Mouse (Mus musculus) midbrain, embryonic 12.5 days (tissue): ENCODE results near the gene Atxn2l. TPM values are rescaled to one million over a fixed set of nuclear protein-coding genes. Genes with fewer than 3 reads are reported as not detected.
"Not testable (repeated sequence)": the region's sequence is repeated elsewhere in the genome, so short reads cannot be mapped to it uniquely, and the experiment has no call there.

Experiments used
- ATAC-seq: fragments of 200-750 bp; cut with Nextera tagmentation; 2 replicates; pipeline ENCODE4 v1.8.0; 2017; ENCODE audit warnings: low read depth, moderate TSS enrichment, moderate library complexity; ENCODE audit not compliant: low FRiP score
- H3K27ac ChIP-seq: fragments of 300-500 bp; sonication (generic); replicated peaks from 2 replicates; pipeline ENCODE4 v1.5.1; 2016; ENCODE audit warnings: mild to moderate bottlenecking
- H3K27me3 ChIP-seq: fragments of 300-500 bp; sonication (generic); 2 replicates; pipeline ENCODE4 v1.6.1; 2016; ENCODE audit warnings: mild to moderate bottlenecking
- H3K36me3 ChIP-seq: fragments of 300-500 bp; sonication (generic); 2 replicates; pipeline ENCODE4 v1.6.1; 2016
- H3K4me1 ChIP-seq: fragments of 300-500 bp; sonication (generic); 2 replicates; pipeline ENCODE4 v1.6.1; 2016
- H3K4me2 ChIP-seq: fragments of 300-500 bp; sonication (generic); replicated peaks from 2 replicates; pipeline ENCODE4 v1.6.1; 2016; ENCODE audit warnings: mild to moderate bottlenecking, moderate library complexity
- H3K4me3 ChIP-seq: fragments of 300-500 bp; sonication (generic); 2 replicates; pipeline ENCODE4 v1.5.1; 2016; ENCODE audit warnings: mild to moderate bottlenecking
- H3K9ac ChIP-seq: fragments of 300-500 bp; sonication (generic); replicated peaks from 2 replicates; pipeline ENCODE4 v1.6.1; 2016; ENCODE audit warnings: mild to moderate bottlenecking, moderate library complexity
- H3K9me3 ChIP-seq: fragments of 300-500 bp; sonication (generic); 2 replicates; pipeline ENCODE4 v1.6.1; 2016; ENCODE audit warnings: mild to moderate bottlenecking
- WGBS: fragments of 180-500 bp; shearing (Covaris S2); methylation state at CpG from one replicate; pipeline ENCODE4 v1.1.7; 2016; 5-methylcytosine and 5-hydroxymethylcytosine counted together
- polyA plus RNA-seq: library from polyadenylated mRNA; unstranded; fragments of >200 nt; fragmentation: Nextera tagmentation; extraction: Ambion mirVana; gene quantifications from 2 replicates; pipeline ENCODE4 v1.2.1, GENCODE M21; 2016

Gene Atxn2l
- polyA plus RNA-seq, 1 experiment from 2014 or later: 72.8 TPM

DNA sequence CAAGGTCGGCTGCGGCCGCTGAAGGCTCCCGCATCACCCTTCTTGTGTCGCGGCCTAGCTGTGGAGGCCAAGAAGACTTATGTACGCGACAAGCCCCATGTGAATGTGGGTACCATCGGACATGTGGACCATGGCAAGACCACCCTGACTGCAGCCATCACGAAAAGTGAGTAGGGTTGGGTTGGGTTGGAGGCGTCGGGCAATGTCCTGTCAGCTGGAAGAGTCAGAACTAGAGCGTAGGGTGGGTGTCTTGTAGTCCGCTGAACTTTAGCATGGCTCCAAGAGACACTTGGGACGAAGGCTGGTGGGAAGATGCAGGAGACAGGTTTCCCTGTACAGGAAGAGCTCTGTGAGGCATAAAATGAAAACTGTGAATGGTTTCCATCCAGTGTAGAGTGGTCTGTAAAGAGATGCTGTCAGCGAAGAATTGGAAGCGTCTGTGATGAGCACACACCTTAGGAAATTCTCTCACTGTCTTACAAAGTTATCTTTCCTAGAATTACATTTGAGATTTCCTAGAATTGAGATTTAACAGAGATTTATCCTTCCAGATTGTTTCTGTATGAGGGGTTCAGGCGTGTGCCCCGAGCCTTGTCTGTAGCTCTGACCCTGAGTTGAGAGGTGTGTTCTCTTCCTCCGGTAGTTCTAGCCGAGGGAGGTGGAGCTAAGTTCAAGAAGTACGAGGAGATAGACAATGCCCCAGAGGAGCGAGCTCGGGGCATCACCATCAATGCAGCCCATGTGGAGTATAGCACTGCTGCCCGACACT, 15.4 kb downstream of the Atxn2l start:
- ATAC-seq: peak; percentile 53
- peaks cover 37% of the 10 kb centered on the region for H3K36me3 ChIP-seq
- not testable (repeated sequence) for H3K27me3 ChIP-seq, H3K27ac ChIP-seq, H3K9me3 ChIP-seq
- WGBS: 19% methylated on average over 25 of the region's 25 CpGs
- peak overlapping the region; percentile 72 for H3K9ac ChIP-seq
- H3K4me2 ChIP-seq: peak overlapping the region; percentile 98
- H3K4me1 ChIP-seq: peaks cover 12% of the 10 kb centered on the region
- H3K4me3 ChIP-seq: peak overlapping the region; percentile 72

DNA sequence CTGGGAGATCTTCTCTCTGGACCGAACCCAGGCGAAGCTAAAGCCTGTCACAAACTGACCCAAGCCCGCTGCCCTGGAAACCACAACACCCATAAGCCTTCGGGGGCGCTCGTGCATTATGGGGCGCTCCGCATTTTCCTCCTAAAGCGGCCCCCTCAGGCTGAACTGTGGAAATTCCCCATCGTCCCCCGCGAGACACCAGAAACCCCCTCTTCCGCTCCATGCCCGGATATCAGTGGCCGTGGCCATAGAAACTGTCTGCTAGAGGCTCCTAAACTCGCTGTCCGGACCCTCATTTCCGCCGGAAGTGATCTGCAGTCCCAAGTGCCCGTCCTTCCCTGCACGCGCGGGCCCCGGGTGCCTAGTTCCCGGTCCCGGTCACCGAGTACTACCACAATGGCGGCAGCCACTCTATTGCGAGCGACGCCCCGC, 16.2 kb downstream of the Atxn2l start, which contains the start of gene Tufm:
Gene Tufm (plus strand): TSS at position 310 of the 432 bp plus-strand sequence.
- H3K9ac ChIP-seq: peak within 1 kb of the TSS; percentile 72
- H3K4me2 ChIP-seq: peak within 1 kb of the TSS; percentile 98
- H3K9me3 ChIP-seq: no peaks in the 10 kb centered on the region
- H3K27me3 ChIP-seq: no peaks in the 10 kb centered on the region
- peak within 1 kb of the TSS; percentile 76 for H3K27ac ChIP-seq
- peak; percentile 94 for ATAC-seq
- H3K36me3 ChIP-seq: peaks cover 29% of the 10 kb centered on the region
- peaks cover 12% of the 10 kb centered on the region for H3K4me1 ChIP-seq
- WGBS: under 1% methylated on average over 32 of the region's 32 CpGs
- peak within 1 kb of the TSS; percentile 72 for H3K4me3 ChIP-seq

DNA sequence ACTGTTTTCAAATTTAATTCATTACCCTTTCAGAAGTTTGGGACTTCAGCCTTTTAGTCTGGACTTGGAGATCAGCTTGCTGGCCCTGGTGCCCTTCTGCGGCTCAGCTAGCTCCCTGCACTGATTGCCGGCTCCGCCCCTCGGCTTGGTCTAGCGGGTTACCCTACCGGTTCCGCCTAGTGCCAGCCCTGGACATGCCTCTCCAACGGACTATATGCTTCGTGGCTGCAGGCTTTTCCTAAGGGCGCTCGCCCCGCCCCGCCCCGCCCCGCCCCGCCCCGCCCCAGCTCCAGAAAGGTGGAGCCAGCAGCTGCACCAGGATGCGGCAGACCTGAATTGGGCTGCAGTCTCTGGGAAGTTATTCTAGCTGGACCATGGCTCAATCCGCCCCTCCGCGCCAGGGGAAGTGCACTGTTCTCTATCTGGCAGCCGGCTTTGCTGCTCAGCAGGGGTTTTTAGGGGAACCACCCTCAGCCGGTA, 20.8 kb downstream of the Atxn2l start:
- H3K36me3 ChIP-seq: no peaks in the 10 kb centered on the region
- under 1% methylated on average over 23 of the region's 23 CpGs for WGBS
- no peaks in the 10 kb centered on the region for H3K9me3 ChIP-seq
- ATAC-seq: peak; percentile 71
- peak overlapping the region; percentile 25 for H3K4me3 ChIP-seq
- H3K27ac ChIP-seq: 0 out of 2 replicates have a peak overlapping the region, but pooled peaks have one; percentile 40
- H3K9ac ChIP-seq: peak overlapping the region; percentile 37; the same call in 1 of the 2 replicates
- no peaks in the 10 kb centered on the region for H3K27me3 ChIP-seq
- H3K4me1 ChIP-seq: peaks cover 3% of the 10 kb centered on the region; the same call in 1 of the 2 replicates
- peak overlapping the region; percentile 48 for H3K4me2 ChIP-seq

DNA sequence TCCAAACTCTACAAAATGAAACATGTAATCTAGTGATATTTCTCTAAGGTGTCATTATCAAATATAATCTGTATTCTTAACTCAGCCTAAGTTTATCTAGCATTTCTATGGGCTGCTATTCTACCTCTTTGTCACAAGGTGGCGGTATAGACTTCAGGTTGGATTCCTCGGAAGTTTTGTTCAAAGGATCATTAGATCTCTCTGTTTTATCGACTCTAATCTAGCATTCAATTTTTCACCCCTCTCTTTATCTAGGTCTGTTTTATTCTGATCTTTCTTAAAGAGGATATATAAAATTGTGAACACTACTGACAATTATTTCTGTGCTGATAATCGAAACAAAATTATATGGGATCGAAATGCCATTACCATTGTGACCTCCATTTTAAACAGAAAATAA, 21.5 kb downstream of the Atxn2l start:
- no peak for ATAC-seq
- Histone ChIP-seq H3K9ac (no peak overlapping the region), H3K4me1 (peaks cover 2% of the 10 kb centered on the region; the same call in 1 of the 2 replicates), H3K27ac (no peak overlapping the region), H3K4me2 (no peak overlapping the region), H3K36me3 (no peaks in the 10 kb centered on the region), H3K9me3 (no peaks in the 10 kb centered on the region), H3K4me3 (no peak overlapping the region), H3K27me3 (no peaks in the 10 kb centered on the region)
- 29% methylated on average over 5 of the region's 5 CpGs for WGBS

DNA sequence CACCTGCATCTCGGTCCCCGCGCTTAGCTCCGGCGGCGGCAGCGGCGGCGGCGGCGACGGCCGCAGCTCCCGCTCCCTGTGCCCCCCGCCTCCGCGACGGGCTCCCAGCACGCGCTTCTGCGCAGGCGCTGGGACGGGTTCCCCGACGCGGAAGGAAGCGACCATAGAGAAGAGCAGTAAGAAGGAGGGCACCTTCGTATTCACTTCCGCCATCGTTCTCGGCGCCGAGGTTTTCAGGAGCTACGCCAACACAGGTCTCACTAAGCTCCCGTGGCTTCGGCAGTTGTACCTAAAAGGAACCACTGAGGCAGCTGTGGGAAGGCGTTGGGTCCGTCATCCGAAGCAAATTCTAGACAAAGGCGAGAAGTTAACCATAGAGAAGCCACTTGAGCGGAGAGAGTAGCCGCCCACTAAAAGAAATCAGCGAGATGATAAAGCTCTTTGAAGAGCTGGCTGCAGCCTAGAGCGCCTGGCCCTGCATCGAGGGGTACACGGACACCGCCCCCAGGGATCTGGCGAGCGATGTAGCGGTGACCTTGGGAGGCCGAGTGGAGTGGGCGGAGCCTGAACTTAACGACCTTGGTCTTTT, 28.1 kb downstream of the Atxn2l start, which contains the start of gene Sh2b1:
Gene Sh2b1 (minus strand): TSS at position 432 of the 589 bp plus-strand sequence.
- Histone ChIP-seq H3K4me2 (peak within 1 kb of the TSS; percentile 98), H3K36me3 (peaks cover 27% of the 10 kb centered on the region), H3K9me3 (no peaks in the 10 kb centered on the region), H3K27ac (peak within 1 kb of the TSS; percentile 94), H3K4me3 (peak within 1 kb of the TSS; percentile 95), H3K9ac (peak within 1 kb of the TSS; percentile 96), H3K4me1 (peaks cover 17% of the 10 kb centered on the region), H3K27me3 (no peaks in the 10 kb centered on the region)
- ATAC-seq: peak; percentile 92
- under 1% methylated on average over 53 of the region's 53 CpGs for WGBS

DNA sequence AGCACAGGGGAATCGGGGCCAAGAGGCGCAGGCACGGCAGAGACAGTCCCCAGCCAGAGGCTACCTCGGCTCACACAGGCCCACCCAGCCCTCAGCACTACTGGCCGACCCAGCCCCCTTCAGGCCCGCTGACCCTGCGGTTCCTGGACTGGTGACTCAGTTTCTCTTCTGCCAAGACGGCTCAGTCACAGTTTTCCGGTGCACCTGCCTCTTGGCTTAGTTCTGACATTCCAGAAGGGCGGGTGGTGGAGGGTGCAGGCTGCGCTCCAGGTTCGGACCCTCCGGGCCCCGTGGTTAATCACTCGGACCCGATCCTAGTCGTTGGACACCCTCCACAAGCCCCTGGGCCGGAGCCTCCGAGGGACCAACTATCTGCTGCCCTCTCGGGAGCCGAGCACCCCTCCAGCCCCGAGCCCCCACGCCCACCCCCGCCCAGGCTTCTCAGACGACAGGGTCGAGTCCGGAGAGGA, 28.7 kb downstream of the Atxn2l start:
- peak overlapping the region; percentile 94 for H3K27ac ChIP-seq
- peak; percentile 53 for ATAC-seq
- H3K9ac ChIP-seq: peak overlapping the region; percentile 96
- H3K36me3 ChIP-seq: peaks cover 33% of the 10 kb centered on the region
- peak overlapping the region; percentile 95 for H3K4me3 ChIP-seq
- peak overlapping the region; percentile 98 for H3K4me2 ChIP-seq
- H3K27me3 ChIP-seq: no peaks in the 10 kb centered on the region
- no peaks in the 10 kb centered on the region for H3K9me3 ChIP-seq
- peaks cover 17% of the 10 kb centered on the region for H3K4me1 ChIP-seq
- 2% methylated on average over 27 of the region's 27 CpGs for WGBS

DNA sequence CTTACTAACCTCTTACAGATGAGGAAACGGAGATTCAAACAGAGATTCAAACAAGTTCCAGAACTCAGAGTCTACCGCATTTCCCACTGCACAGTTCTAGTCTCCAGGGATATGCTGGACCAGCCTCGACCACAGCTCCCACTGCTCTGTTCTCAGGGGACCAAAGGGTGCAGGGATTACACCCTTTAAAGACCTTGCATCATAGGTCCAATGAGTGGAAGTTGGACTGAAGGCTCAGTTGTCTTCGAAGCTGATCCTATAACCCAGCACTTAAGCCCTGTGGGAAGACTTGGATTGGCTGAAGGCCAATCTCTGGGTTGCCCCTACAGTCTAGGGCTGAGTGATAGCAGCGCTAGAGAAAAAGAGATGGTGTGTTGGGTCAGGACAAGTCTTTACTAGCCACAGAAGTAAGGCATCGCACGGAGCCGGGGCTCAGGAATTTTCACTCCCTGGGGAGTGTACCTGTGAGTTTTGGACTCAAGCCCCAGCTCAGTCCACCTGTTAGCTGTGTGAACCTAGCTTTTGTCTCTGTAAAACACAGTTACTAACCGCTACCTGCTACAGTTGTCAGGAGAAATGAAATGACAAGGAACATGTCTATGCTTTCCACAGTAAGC, 29.7 kb downstream of the Atxn2l start:
- WGBS: 90% methylated on average over 9 of the region's 9 CpGs
- ATAC-seq: no peak
- H3K27me3 ChIP-seq: no peaks in the 10 kb centered on the region
- H3K4me1 ChIP-seq: peaks cover 17% of the 10 kb centered on the region
- no peaks in the 10 kb centered on the region for H3K9me3 ChIP-seq
- peak overlapping the region; percentile 98 for H3K4me2 ChIP-seq
- peak overlapping the region; percentile 96 for H3K9ac ChIP-seq
- no peak overlapping the region for H3K27ac ChIP-seq
- H3K36me3 ChIP-seq: peaks cover 42% of the 10 kb centered on the region
- peak overlapping the region; percentile 95 for H3K4me3 ChIP-seq

DNA sequence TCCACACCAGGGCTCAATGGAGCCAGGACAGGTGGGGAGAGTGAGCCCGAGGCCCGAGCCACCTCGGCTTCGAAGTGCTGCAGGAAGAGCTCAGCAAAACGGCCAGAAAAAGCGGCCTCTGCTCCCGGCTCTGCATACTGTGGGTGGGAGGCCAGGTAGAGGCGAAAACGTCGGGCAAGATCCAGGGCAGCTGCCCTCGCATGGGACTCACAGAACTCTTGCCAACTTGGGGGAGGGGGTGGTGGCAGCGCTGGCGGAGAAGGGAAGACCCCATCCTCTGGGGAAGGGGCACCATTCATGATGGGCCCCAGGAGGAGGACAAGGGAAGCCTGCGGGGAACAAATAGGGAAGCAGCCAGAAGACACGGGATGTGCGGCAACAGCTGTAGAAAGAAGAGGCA, 30.5 kb downstream of the Atxn2l start:
- ATAC-seq: no peak
- Histone ChIP-seq H3K4me3 (no peak overlapping the region), H3K27me3 (no peaks in the 10 kb centered on the region), H3K4me1 (peaks cover 17% of the 10 kb centered on the region), H3K9me3 (no peaks in the 10 kb centered on the region), H3K36me3 (peaks cover 51% of the 10 kb centered on the region), H3K27ac (no peak overlapping the region), H3K4me2 (no peak overlapping the region), H3K9ac (no peak overlapping the region)
- WGBS: 91% methylated on average over 16 of the region's 16 CpGs

DNA sequence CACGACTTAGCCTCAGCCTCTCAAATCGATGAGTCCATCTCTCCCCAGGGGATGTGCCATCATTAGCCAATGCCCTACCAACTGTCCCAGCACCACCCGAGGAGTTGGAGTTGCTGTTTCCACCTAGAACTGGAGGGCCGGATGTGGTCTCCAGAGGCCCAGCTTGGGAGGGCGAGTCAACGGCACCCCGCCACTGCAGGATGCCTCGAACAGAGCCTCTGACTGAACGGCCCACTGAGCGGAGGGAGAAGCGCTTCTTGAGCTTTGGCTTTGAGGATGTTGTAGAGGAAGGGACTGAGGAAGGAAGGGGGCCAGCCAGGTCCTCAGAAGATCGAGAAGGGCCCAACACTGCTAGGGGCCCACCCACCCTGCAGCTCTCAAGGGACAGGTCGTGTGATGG, 30.9 kb downstream of the Atxn2l start:
- no peaks in the 10 kb centered on the region for H3K27me3 ChIP-seq
- H3K4me2 ChIP-seq: no peak overlapping the region
- H3K4me1 ChIP-seq: peaks cover 17% of the 10 kb centered on the region
- H3K27ac ChIP-seq: no peak overlapping the region
- H3K36me3 ChIP-seq: peaks cover 55% of the 10 kb centered on the region
- no peaks in the 10 kb centered on the region for H3K9me3 ChIP-seq
- H3K9ac ChIP-seq: no peak overlapping the region
- no peak for ATAC-seq
- H3K4me3 ChIP-seq: no peak overlapping the region
- whole genome bisulfite sequencing: 91% methylated on average over 13 of the region's 13 CpGs

DNA sequence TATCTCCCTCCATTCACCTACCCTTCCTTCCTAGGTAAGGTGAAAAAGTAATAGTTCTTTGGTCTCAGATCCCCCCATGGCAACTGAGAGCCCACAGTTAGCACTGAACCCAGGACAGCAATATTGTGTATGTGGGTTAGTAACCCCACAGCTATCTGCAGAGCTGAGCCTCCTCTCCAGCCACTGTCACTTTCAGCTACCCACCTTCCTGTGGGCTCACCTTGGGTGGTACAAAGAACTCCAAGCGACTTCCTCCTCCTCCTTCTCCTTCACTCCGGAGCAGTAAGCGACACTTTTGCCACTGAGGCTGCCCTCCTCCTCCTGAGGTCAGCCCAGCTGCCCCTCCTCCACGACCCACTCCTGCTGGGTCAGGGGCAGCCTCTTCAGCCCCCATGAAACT, 31.4 kb downstream of the Atxn2l start:
- H3K9me3 ChIP-seq: no peaks in the 10 kb centered on the region
- no peak overlapping the region for H3K4me2 ChIP-seq
- H3K27ac ChIP-seq: no peak overlapping the region
- H3K36me3 ChIP-seq: peaks cover 59% of the 10 kb centered on the region
- ATAC-seq: no peak
- H3K9ac ChIP-seq: no peak overlapping the region
- no peak overlapping the region for H3K4me3 ChIP-seq
- WGBS: 77% methylated on average over 4 of the region's 4 CpGs
- H3K27me3 ChIP-seq: no peaks in the 10 kb centered on the region
- peaks cover 17% of the 10 kb centered on the region for H3K4me1 ChIP-seq

DNA sequence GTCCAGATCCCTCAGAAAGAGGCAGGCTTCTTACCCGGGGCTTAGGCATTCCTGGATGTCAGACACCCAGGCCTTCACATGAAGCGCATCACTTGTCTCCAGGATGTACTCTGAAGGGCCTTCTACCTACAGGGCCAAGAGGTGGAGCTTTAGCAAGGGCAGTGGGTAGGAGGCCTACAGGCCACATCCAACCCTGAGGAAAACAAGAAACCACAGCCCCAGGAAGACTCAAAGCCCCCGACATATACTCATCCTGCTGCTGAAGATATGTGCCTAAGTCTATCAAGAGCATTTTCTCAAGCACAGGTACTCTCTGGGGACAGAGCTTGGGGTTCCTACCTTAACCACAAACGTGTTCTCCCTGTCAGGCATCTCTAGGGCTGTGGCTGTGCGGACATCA, 31.9 kb downstream of the Atxn2l start:
- H3K36me3 ChIP-seq: peaks cover 64% of the 10 kb centered on the region

DNA sequence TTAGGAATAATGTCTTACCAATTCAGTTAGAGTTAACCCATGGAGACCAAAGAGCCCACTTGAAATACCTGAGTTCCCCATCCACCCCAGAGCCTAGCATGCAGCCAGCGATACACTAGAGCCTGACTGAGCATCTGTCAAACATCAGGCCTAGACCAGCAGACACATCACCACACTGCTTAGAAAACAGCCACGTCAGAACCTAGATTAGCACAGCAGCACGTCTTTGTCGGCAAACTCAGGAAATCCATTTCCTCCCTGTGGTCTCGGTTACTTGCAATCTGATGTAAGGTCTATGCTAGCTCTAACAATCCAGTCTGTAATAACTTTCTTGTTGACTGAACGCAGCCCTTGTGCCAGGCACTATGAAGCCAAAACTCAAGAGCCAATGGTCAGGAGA, 33.2 kb downstream of the Atxn2l start:
- H3K36me3 ChIP-seq: peaks cover 68% of the 10 kb centered on the region
- WGBS: 90% methylated on average over 6 of the region's 6 CpGs

More for the DNA sequence above, 31.9 kb downstream of the Atxn2l start:
- ATAC-seq: no peak
- Histone ChIP-seq H3K4me2 (no peak overlapping the region), H3K9ac (no peak overlapping the region), H3K4me1 (peaks cover 17% of the 10 kb centered on the region), H3K9me3 (no peaks in the 10 kb centered on the region), H3K27ac (no peak overlapping the region), H3K27me3 (no peaks in the 10 kb centered on the region), H3K4me3 (no peak overlapping the region)
- WGBS: 93% methylated on average over 5 of the region's 5 CpGs

More for the DNA sequence above, 33.2 kb downstream of the Atxn2l start:
- Histone ChIP-seq H3K9me3 (no peaks in the 10 kb centered on the region), H3K9ac (no peak overlapping the region), H3K4me3 (no peak overlapping the region), H3K27me3 (no peaks in the 10 kb centered on the region), H3K4me1 (peaks cover 17% of the 10 kb centered on the region), H3K27ac (no peak overlapping the region), H3K4me2 (no peak overlapping the region)
- no peak for ATAC-seq
